Mouse (Mus musculus) liver, adult 2 months (tissue): ENCODE data around the gene Nacad. TPM values are rescaled to one million over a fixed set of nuclear protein-coding genes. Genes with fewer than 3 reads are reported as not detected.
A peak's percentile ranks its signal among the peaks of the same experiment; 100 is the strongest.

Source experiments
- DNase-seq: peaks from one replicate; pipeline ENCODE4 v3.0.0-alpha.2; 2011; ENCODE audit warnings: low read depth, low spot score; ENCODE audit errors: extremely low read depth
- H3K27ac ChIP-seq: fragments of 200-500 bp; replicated peaks from 2 replicates; pipeline ENCODE4 v1.5.1; 2012; ENCODE audit warnings: low read depth, mild to moderate bottlenecking, control low read depth, inconsistent platforms, low read length; ENCODE audit not compliant: insufficient read depth
- H3K27me3 ChIP-seq: fragments of 200-500 bp; 2 replicates; pipeline ENCODE4 v1.6.1; 2012; ENCODE audit warnings: mild to moderate bottlenecking, moderate library complexity, low read length, inconsistent platforms; ENCODE audit not compliant: control insufficient read depth, insufficient read depth
- H3K36me3 ChIP-seq: fragments of 200-500 bp; 2 replicates; pipeline ENCODE4 v1.6.1; 2012; ENCODE audit warnings: low read length, inconsistent platforms; ENCODE audit not compliant: control insufficient read depth, insufficient read depth
- H3K4me1 ChIP-seq: fragments of 200-500 bp; 2 replicates; pipeline ENCODE4 v1.6.1; 2011; ENCODE audit warnings: low read length; ENCODE audit not compliant: control insufficient read depth, insufficient read depth
- H3K4me3 ChIP-seq: fragments of 200-500 bp; 2 replicates; pipeline ENCODE4 v1.5.1; 2011; ENCODE audit warnings: low read depth, mild to moderate bottlenecking, control low read depth, low read length, moderate library complexity; ENCODE audit not compliant: insufficient read depth
- H3K79me2 ChIP-seq: fragments of 200-500 bp; 2 replicates; pipeline ENCODE4 v1.6.1; 2012; ENCODE audit warnings: inconsistent platforms, mild to moderate bottlenecking, low read length, moderate library complexity; ENCODE audit not compliant: control insufficient read depth, insufficient read depth
- H3K9ac ChIP-seq: fragments of 200-500 bp; 2 replicates; pipeline ENCODE4 v1.6.1; 2012; ENCODE audit warnings: low read depth, mild to moderate bottlenecking, control low read depth, inconsistent platforms, low read length
- CTCF ChIP-seq: fragments of 200-500 bp; IDR thresholded peaks from 2 replicates; pipeline ENCODE4 v1.5.1; 2011; ENCODE audit warnings: low read depth, low read length, control low read depth
- POLR2A ChIP-seq: fragments of 200-500 bp; IDR thresholded peaks from 2 replicates; pipeline ENCODE4 v1.6.1; 2011; ENCODE audit warnings: low read length, control low read depth; ENCODE audit not compliant: insufficient read depth; ENCODE audit errors: extremely low read depth
- WGBS: fragments of 180-500 bp; shearing (Covaris S2); methylation state at CpG from one replicate; pipeline ENCODE4 v1.1.7; 2018; 5-methylcytosine and 5-hydroxymethylcytosine counted together
- polyA plus RNA-seq: library from polyadenylated mRNA; depleted of rRNA; stranded (reverse); fragments of >200 nt; gene quantifications from 2 replicates; pipeline ENCODE4 v1.2.3, GENCODE M21; 2012
- total RNA-seq: library from RNA; depleted of rRNA; stranded (reverse); fragments of >200 nt; gene quantifications from 2 replicates; pipeline ENCODE4 v1.2.3, GENCODE M21; 2014

Gene Nacad
- total and polyA plus RNA-seq, 2 experiments, result under 0.01 to 0.02 TPM

DNA sequence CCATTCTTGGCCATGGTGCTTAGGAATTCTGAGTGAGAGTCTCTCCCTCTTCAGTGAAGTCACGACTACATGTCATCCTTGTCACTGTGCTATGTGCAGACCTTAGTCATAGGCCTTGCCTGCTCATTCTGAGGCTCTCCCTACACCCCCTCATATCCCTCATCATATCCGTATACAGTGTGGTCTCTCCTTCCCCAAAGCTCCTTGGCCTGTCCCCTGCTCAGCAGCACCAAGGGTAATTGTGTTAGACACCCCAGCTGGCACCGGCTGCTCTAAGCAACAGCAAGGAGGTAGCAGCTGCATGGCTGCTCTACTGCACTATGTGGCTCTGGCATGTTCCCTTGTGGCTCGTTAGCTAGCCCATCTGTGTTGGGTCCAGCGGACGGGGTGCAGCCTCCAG is 38.7 kb upstream of the Nacad start:
- Histone ChIP-seq H3K79me2 (no peaks in the 10 kb centered on the region), H3K4me3 (no peak overlapping the region), H3K27me3 (no peaks in the 10 kb centered on the region), H3K27ac (no peak overlapping the region), H3K36me3 (no peaks in the 10 kb centered on the region), H3K4me1 (no peaks in the 10 kb centered on the region), H3K9ac (no peak overlapping the region)
- TF ChIP-seq POLR2A (no peak), CTCF (no peak)
- DNase-seq, result no peak
- 85% methylated on average over 6 of the region's 6 CpGs for WGBS

DNA sequence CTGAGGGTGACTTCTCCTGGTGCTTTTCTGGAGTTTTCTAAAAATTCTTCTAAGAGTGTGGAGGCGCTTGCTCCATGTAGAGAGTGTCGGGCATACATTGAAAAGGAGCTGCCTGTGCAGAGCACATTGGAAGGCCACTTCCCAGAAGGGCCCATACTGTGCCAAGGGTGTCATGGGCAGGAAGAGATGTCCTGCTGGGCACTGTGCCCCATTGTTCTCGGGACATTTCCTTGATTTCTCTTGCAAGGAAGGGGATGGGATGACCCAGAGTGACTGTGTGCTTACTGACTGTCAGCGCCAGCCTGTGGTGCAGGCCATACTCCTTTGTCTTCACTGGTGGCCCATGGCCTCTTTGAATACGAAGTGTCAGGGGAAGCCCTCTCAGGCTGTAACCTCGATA is 33.2 kb upstream of the Nacad start:
- Histone ChIP-seq H3K27ac (no peak overlapping the region), H3K27me3 (no peaks in the 10 kb centered on the region), H3K4me3 (no peak overlapping the region), H3K4me1 (no peaks in the 10 kb centered on the region), H3K9ac (no peak overlapping the region), H3K36me3 (no peaks in the 10 kb centered on the region), H3K79me2 (no peaks in the 10 kb centered on the region)
- TF ChIP-seq CTCF, result no peak
- TF ChIP-seq POLR2A, result no peak
- 85% methylated on average over 6 of the region's 6 CpGs for WGBS
- DNase-seq, result no peak

DNA sequence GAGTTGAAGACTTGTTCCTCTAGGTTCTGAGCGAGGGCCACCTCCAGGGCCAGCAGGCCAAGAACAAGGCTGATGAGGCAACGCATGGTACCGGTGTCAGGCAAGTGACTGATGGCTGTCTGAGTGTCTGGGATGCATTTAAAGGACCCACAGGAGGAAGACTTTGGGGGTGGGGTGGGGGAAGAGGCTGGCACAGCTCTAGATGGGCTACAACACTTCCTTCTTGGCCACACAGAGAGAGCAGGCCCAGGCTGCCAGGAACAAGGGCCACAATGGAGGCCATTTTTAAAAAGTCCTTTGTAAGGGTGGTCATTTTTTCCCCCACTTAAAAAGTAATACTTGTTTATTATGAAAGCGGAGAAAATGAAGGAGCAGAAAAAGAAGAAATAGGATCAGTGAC is 32.7 kb upstream of the Nacad start, which contains the start of gene Wap:
TSS of gene Wap (minus strand) at position 101 of the 400 bp plus-strand sequence.
- TF ChIP-seq CTCF (no peak), POLR2A (no peak)
- DNase-seq, result no peak
- Histone ChIP-seq H3K27me3 (no peaks in the 10 kb centered on the region), H3K27ac (no peak within 1 kb of the TSS), H3K9ac (no peak within 1 kb of the TSS), H3K4me1 (no peaks in the 10 kb centered on the region), H3K36me3 (no peaks in the 10 kb centered on the region), H3K79me2 (no peaks in the 10 kb centered on the region), H3K4me3 (no peak within 1 kb of the TSS)
- 96% methylated on average over 4 of the region's 4 CpGs for WGBS

DNA sequence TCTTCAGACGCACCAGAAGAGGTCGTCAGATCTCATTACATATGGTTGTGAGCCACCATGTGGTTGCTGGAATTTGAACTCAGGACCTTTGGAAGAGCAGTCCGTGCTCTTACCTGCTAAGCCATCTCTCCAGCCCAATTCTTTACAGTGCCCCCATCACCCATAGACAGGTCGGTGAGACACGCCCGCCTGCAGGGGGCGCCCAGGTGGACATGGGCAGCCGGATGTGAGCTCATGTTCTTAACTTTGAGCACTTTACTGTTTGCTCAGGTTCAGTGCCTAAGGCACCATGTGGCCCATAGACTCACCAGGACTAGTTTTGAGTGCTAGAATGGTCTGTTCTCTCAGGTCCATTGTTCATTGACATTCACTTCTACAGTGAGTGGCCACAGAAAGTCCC is 30.3 kb upstream of the Nacad start:
- H3K36me3 ChIP-seq, result no peaks in the 10 kb centered on the region
- no peaks in the 10 kb centered on the region for H3K27me3 ChIP-seq
- no peak for TF ChIP-seq CTCF
- TF ChIP-seq POLR2A, result no peak
- H3K79me2 ChIP-seq, result no peaks in the 10 kb centered on the region
- H3K27ac ChIP-seq, result no peak overlapping the region
- 76% methylated on average over 8 of the region's 8 CpGs for WGBS
- no peaks in the 10 kb centered on the region for H3K4me1 ChIP-seq
- DNase-seq, result no peak
- H3K4me3 ChIP-seq, result no peak overlapping the region
- H3K9ac ChIP-seq, result no peak overlapping the region

DNA sequence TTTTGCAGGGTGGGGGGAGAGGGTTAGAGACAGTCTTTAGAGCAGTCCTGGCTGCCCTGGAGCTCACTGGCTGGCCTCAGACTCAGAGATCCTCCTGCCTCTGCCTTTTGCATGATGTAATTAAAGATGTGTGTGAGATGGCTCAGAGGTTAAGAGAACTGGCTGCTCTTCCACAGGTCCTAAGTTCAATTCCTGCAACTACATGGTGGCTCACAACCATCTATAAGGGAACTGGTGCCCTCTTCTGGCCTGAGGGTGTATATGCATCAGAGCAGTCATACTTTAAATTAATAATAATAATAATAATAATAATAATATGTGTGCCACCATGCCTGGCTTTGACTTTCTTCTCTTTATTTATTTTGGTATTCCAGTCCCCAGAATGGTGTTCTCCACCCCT is 23.8 kb upstream of the Nacad start:
- H3K4me3 ChIP-seq, result no peak overlapping the region
- TF ChIP-seq CTCF (peak; percentile 36), POLR2A (no peak)
- peak; percentile 45 for DNase-seq

DNA sequence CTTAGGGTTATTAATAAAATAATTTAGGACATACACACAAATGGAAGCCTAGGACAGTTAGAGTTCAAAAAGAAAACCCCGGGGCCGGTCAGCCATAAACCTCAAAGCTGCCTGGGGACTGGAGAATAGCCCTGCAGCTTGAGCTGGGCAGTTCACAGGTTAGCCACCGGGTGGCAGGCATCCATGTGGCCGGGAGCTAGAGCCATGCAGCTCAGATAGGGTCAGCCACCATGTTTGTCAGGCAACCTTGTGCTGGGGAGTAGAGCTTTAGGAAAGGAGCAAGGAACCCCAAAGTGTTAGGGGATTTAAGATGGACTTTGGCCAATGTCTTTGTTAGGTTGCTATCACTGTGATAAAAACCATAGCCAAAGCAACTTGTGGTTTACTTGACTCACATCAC is 22.7 kb upstream of the Nacad start:
- Histone ChIP-seq H3K4me3 (no peak overlapping the region), H3K79me2 (peaks cover 3% of the 10 kb centered on the region; the same call in 1 of the 2 replicates), H3K27ac (no peak overlapping the region), H3K36me3 (no peaks in the 10 kb centered on the region), H3K9ac (no peak overlapping the region), H3K4me1 (peaks cover 7% of the 10 kb centered on the region), H3K27me3 (no peaks in the 10 kb centered on the region)
- 37% methylated on average over 4 of the region's 4 CpGs for WGBS
- TF ChIP-seq POLR2A (no peak), CTCF (peak; percentile 84)
- no peak for DNase-seq

More for the DNA sequence above, 23.8 kb upstream of the Nacad start:
- no peaks in the 10 kb centered on the region for H3K27me3 ChIP-seq
- H3K4me1 ChIP-seq, result peaks cover 5% of the 10 kb centered on the region
- peaks cover 3% of the 10 kb centered on the region; the same call in 1 of the 2 replicates for H3K79me2 ChIP-seq
- H3K9ac ChIP-seq, result no peak overlapping the region
- no peaks in the 10 kb centered on the region for H3K36me3 ChIP-seq
- no peak overlapping the region for H3K27ac ChIP-seq
